Mouse (Mus musculus): ENCODE measurements around the gene Tmem91. TPM values are rescaled to one million over a fixed set of nuclear protein-coding genes. Genes with fewer than 3 reads are reported as not detected.

Gene Tmem91
- polyA plus RNA-seq, 1 experiment: 2.9 TPM

DNA sequence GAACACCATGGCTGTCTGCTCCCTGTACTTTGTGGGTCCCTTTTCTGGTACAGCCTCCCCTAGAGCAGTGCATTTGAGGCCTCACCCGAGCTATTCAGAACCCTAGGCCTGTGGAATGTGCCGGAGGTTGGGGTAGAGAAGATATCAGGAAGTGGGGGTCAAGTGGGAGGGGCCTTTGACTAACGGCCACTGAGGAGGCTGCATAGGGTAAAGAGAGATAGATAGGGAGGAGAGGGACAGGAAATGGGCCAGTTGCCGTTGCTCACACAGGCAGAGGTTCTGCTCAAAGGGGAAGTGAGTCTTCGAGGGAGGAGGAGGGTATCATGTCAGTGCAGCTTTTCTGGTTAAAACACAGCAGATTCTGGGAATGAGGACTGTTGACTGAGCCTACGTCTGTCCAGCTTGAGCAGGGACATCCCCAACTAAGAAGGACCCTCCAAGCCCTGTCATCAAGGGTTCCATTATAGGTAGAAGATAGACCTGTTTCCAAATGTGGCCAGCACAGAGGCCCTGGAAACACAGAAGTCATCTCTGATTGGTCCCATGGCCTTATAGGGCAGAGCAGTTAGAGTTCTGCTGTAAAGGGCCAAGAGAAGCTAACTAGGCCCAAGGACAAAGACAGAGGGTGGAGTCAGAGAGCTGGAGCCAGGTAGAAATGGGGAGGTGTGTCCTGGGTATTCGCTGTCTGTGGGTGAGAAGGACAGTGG is 8.7 kb upstream of the Tmem91 start:
- 8% methylated on average over 7 of the region's 7 CpGs for WGBS
- Histone ChIP-seq H3K4me3 (ENCODE audit: control insufficient read depth, insufficient read depth, low read length) (no peak overlapping the region), H3K4me1 (replicated peaks; ENCODE audit: control insufficient read depth, insufficient read depth, low read length) (peaks cover 56% of the 10 kb centered on the region), H3K27me3 (ENCODE audit: control insufficient read depth, insufficient read depth, low read length) (no peaks in the 10 kb centered on the region), H3K36me3 (ENCODE audit: control insufficient read depth, insufficient read depth, low read length) (no peaks in the 10 kb centered on the region), H3K27ac (ENCODE audit: control insufficient read depth, insufficient read depth, low read length) (peak overlapping the region; percentile 93)
- TF ChIP-seq CTCF (IDR thresholded peaks at IDR 0.05; ENCODE audit: borderline replicate concordance, control insufficient read depth, extremely low read depth, insufficient read depth, low read length, poor library complexity): no peak
- no peak for TF ChIP-seq POLR2A (IDR thresholded peaks at IDR 0.05; ENCODE audit: control insufficient read depth, extremely low read depth, insufficient read depth, low read length, poor library complexity)
- DNase-seq: peak; percentile 69

DNA sequence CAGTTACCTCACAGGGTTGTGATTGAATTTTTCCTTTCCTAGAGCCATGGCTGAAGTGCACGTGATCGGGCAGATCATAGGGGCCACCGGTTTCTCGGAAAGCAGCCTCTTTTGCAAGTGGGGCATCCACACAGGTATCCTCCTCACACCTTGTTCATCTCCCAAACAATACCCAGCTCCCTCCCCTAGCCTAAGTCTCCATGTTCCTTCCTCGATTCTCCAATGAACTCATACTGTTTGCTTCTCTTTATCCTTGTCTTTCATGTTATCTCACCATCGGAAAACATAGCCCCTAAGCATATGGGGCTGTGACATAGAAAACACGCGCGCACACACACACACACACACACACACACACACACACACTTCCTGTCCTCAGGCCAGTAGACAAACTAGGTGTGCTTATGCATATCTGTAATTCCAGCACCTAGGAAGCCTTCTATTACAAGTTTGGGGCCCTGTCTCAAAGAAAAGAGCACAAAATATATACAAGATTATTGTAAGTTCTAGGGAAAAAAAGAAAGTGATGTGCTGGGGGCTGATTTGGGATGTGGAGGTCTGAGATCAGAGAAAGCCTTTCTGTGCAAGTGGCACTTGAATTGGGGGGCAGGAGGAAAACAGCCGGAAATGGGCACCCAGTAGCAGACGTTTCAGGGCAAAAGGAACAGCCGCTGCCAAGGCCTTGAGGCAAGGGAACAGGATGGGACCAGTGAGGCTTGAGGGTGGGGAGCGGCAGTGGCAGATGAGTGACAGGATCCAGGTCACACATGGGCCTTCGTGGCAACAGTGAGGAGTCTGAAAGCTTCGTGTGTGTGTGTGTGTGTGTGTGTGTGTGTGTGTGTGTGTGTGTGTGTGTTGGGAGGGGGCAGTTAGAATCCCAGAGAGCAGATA is 6.6 kb upstream of the Tmem91 start:
- no peak for TF ChIP-seq CTCF (IDR thresholded peaks at IDR 0.05; ENCODE audit: borderline replicate concordance, control insufficient read depth, extremely low read depth, insufficient read depth, low read length, poor library complexity)
- TF ChIP-seq POLR2A (IDR thresholded peaks at IDR 0.05; ENCODE audit: control insufficient read depth, extremely low read depth, insufficient read depth, low read length, poor library complexity): no peak
- H3K4me1 ChIP-seq (replicated peaks; ENCODE audit: control insufficient read depth, insufficient read depth, low read length): peaks cover 56% of the 10 kb centered on the region
- H3K36me3 ChIP-seq (ENCODE audit: control insufficient read depth, insufficient read depth, low read length): no peaks in the 10 kb centered on the region
- H3K4me3 ChIP-seq (ENCODE audit: control insufficient read depth, insufficient read depth, low read length): peak overlapping the region; percentile 23
- WGBS: 4% methylated on average over 15 of the region's 15 CpGs
- H3K27me3 ChIP-seq (ENCODE audit: control insufficient read depth, insufficient read depth, low read length): no peaks in the 10 kb centered on the region
- H3K27ac ChIP-seq (ENCODE audit: control insufficient read depth, insufficient read depth, low read length): peak overlapping the region; percentile 97
- DNase-seq: peak; percentile 64

DNA sequence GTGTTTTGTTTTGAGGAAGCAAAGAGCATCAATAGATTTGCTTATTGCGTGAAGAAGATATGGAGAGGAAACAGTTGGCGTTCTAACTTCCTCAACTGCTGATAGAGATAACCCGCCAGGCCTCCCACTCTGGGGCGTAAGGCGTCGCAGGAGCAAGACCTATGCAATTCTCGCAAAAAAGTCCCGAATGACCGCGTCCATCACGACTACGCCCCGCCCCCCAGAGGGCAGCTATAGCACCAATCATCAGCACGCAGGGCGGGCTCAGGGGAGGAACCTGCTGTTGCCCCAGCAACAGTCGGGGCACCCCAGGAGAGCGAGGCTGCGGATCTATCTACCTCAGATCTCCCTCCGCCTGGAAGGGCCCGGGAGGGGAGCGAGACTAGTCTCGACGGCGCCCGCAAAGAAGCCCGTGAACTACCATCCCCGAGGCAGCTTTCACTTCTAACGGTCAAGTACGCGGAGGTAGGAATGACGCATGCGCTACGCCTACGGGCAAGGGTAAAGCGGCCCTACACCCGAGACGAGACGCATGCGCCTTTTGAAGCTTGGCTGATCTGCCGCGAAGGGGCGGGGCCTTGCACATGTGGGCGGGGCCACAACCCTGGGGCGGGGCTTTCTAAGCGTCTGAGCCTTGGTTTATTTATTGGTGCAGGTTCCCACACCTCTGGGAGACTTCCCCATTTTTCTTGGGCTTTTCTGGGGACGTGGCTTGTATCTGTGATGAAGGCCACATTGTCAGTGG is 5.7 kb upstream of the Tmem91 start, which contains the start of gene B9d2:
Gene B9d2 (plus strand): TSS at position 267 of the 745 bp plus-strand sequence.
- peak; percentile 98 for DNase-seq
- TF ChIP-seq POLR2A (IDR thresholded peaks at IDR 0.05; ENCODE audit: control insufficient read depth, extremely low read depth, insufficient read depth, low read length, poor library complexity): peak; percentile 86
- no peak; the same call in none of the 2 replicates for TF ChIP-seq CTCF (IDR thresholded peaks at IDR 0.05; ENCODE audit: borderline replicate concordance, control insufficient read depth, extremely low read depth, insufficient read depth, low read length, poor library complexity)
- Histone ChIP-seq H3K36me3 (ENCODE audit: control insufficient read depth, insufficient read depth, low read length) (no peaks in the 10 kb centered on the region), H3K4me3 (ENCODE audit: control insufficient read depth, insufficient read depth, low read length) (peak within 1 kb of the TSS; percentile 76), H3K4me1 (replicated peaks; ENCODE audit: control insufficient read depth, insufficient read depth, low read length) (peaks cover 47% of the 10 kb centered on the region), H3K27ac (ENCODE audit: control insufficient read depth, insufficient read depth, low read length) (peak within 1 kb of the TSS; percentile 97), H3K27me3 (ENCODE audit: control insufficient read depth, insufficient read depth, low read length) (no peaks in the 10 kb centered on the region)
- WGBS: under 1% methylated on average over 46 of the region's 46 CpGs

DNA sequence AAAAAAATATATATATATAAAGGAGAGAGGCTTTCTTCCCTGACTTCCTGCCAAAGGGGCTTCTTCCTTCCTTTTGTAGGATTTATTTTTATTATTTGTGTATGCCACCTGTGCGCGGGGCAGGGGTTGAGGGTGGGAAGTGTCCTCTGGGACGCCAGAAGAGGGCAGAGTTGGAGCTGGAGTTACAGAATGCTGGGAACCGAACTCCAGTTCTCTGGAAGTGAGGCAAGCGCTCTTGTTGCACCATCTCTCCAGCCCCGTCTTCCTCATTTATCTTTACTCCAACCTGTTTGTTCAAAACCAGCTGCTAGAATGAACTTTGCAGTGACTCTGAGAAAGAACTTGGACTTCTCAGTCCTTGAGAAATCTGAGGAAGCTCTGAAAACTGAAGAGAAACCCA is 5.0 kb upstream of the Tmem91 start:
- H3K4me1 ChIP-seq (replicated peaks; ENCODE audit: control insufficient read depth, insufficient read depth, low read length): peaks cover 44% of the 10 kb centered on the region
- DNase-seq: peak; percentile 31
- H3K36me3 ChIP-seq (ENCODE audit: control insufficient read depth, insufficient read depth, low read length): no peaks in the 10 kb centered on the region
- no peaks in the 10 kb centered on the region for H3K27me3 ChIP-seq (ENCODE audit: control insufficient read depth, insufficient read depth, low read length)
- no peak overlapping the region for H3K4me3 ChIP-seq (ENCODE audit: control insufficient read depth, insufficient read depth, low read length)
- TF ChIP-seq POLR2A (IDR thresholded peaks at IDR 0.05; ENCODE audit: control insufficient read depth, extremely low read depth, insufficient read depth, low read length, poor library complexity) (no peak), CTCF (IDR thresholded peaks at IDR 0.05; ENCODE audit: borderline replicate concordance, control insufficient read depth, extremely low read depth, insufficient read depth, low read length, poor library complexity) (no peak)
- WGBS: 8% methylated on average over 6 of the region's 6 CpGs
- H3K27ac ChIP-seq (ENCODE audit: control insufficient read depth, insufficient read depth, low read length): peak overlapping the region; percentile 97

DNA sequence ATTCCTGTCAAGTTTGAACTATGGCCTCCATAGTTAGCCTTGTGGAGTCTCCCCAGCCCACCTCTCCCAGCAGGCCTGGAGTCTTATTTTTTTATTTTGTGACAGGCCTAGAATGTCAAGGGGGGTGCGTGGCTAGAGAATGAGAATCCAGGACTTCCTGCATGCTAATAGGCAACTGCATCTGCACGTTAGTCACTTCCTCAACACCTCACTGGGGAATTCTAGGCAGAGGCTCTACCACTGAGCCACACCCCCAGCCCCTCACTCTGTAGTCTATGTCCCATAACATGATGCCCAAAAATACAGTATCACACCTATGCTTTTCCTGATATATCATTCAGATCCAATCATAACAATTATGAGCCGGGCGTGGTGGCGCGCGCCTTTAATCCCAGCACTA is 2.0 kb upstream of the Tmem91 start:
- no peaks in the 10 kb centered on the region for H3K36me3 ChIP-seq (ENCODE audit: control insufficient read depth, insufficient read depth, low read length)
- no peak for DNase-seq
- peaks cover 25% of the 10 kb centered on the region for H3K4me1 ChIP-seq (replicated peaks; ENCODE audit: control insufficient read depth, insufficient read depth, low read length)
- 97% methylated on average over 7 of the region's 7 CpGs for WGBS
- H3K27me3 ChIP-seq (ENCODE audit: control insufficient read depth, insufficient read depth, low read length): no peaks in the 10 kb centered on the region; the same call in 1 of the 2 replicates
- no peak overlapping the region for H3K4me3 ChIP-seq (ENCODE audit: control insufficient read depth, insufficient read depth, low read length)
- TF ChIP-seq POLR2A (IDR thresholded peaks at IDR 0.05; ENCODE audit: control insufficient read depth, extremely low read depth, insufficient read depth, low read length, poor library complexity): no peak
- TF ChIP-seq CTCF (IDR thresholded peaks at IDR 0.05; ENCODE audit: borderline replicate concordance, control insufficient read depth, extremely low read depth, insufficient read depth, low read length, poor library complexity): no peak
- H3K27ac ChIP-seq (ENCODE audit: control insufficient read depth, insufficient read depth, low read length): no peak overlapping the region
